Mouse (Mus musculus) urinary bladder, adult 18-20 months (tissue): ENCODE data around the gene Gm28635.
"Not testable (repeated sequence)": the region's sequence is repeated elsewhere in the genome, so short reads cannot be mapped to it uniquely, and the experiment has no call there.

Experiments
- DNase-seq, 2 experiments: peaks; one replicate each; pipeline ENCODE4 v3.0.0; 2022; ENCODE audit warnings: low spot score in 2 of 2, mixed read lengths in 2 of 2

Gm28635 gene

GRCm38 (mm10) chr2:84688080-84688844 lies 10.4 kb upstream of the Gm28635 start:
- DNase-seq: no peak

GRCm38 (mm10) chr2:84682605-84683183 lies 4.9 kb upstream of the Gm28635 start:
- no peak for DNase-seq

- no peak for DNase-seq
Observed at GRCm38 (mm10) chr2:84679016-84679415, 1.2 kb upstream of the Gm28635 start, which contains the start of gene Tmx2. Gene Tmx2, minus strand, starts transcription at chr2:84679140.

- DNase-seq: no peak
Observed at GRCm38 (mm10) chr2:84677270-84677967, 422 bp downstream of the Gm28635 start.

GRCm38 (mm10) chr2:84671535-84671934 lies 6.3 kb downstream of the Gm28635 start:
- not testable (repeated sequence) for DNase-seq

- DNase-seq: peak; percentile 65 to 66
Observed at GRCm38 (mm10) chr2:84670569-84670933, 7.3 kb downstream of the Gm28635 start, which contains the start of gene Selenoh. Gene Selenoh, minus strand, starts transcription at chr2:84670770.

- peak in 1 of 2 experiments; percentile 3 for DNase-seq
Observed at GRCm38 (mm10) chr2:84669828-84670568, 7.8 kb downstream of the Gm28635 start.

GRCm38 (mm10) chr2:84666081-84666480 lies 11.8 kb downstream of the Gm28635 start:
- DNase-seq: no peak

GRCm38 (mm10) chr2:84662866-84663265 lies 15.0 kb downstream of the Gm28635 start:
- DNase-seq: no peak

GRCm38 (mm10) chr2:84660253-84660652 lies 17.6 kb downstream of the Gm28635 start:
- peak in 1 of 2 experiments; percentile 27 for DNase-seq

GRCm38 (mm10) chr2:84658806-84659205 lies 19.0 kb downstream of the Gm28635 start, which contains the start of gene Btbd18:
Gene Btbd18, plus strand, starts transcription at chr2:84659079.
- DNase-seq: no peak

- no peak for DNase-seq
Observed at GRCm38 (mm10) chr2:84655864-84656263, 22.0 kb downstream of the Gm28635 start.

GRCm38 (mm10) chr2:84653354-84653753 lies 24.5 kb downstream of the Gm28635 start:
- DNase-seq: no peak

- DNase-seq: peak; percentile 34 to 81
Observed at GRCm38 (mm10) chr2:84650464-84651195, 27.2 kb downstream of the Gm28635 start, which contains the start of gene Ctnnd1. Gene Ctnnd1, minus strand, starts transcription at chr2:84650765.

- DNase-seq: no peak
Observed at GRCm38 (mm10) chr2:84649674-84650073, 28.2 kb downstream of the Gm28635 start.

GRCm38 (mm10) chr2:84648369-84648768 lies 29.5 kb downstream of the Gm28635 start:
- DNase-seq: no peak

- DNase-seq: no peak
Observed at GRCm38 (mm10) chr2:84647051-84647568, 30.7 kb downstream of the Gm28635 start.

- DNase-seq: no peak
Observed at GRCm38 (mm10) chr2:84646138-84646537, 31.7 kb downstream of the Gm28635 start.

- no peak for DNase-seq
Observed at GRCm38 (mm10) chr2:84640833-84641232, 37.0 kb downstream of the Gm28635 start.

- no peak for DNase-seq
Observed at GRCm38 (mm10) chr2:84638428-84639220, 39.2 kb downstream of the Gm28635 start.
